Mouse (Mus musculus): ENCODE measurements around the gene Otud6a. TPM values are rescaled to one million over a fixed set of nuclear protein-coding genes. Genes with fewer than 3 reads are reported as not detected.
A peak's percentile ranks its signal among the peaks of the same experiment; 100 is the strongest.
"Not testable (repeated sequence)": the region's sequence is repeated elsewhere in the genome, so short reads cannot be mapped to it uniquely, and the experiment has no call there.

Gene Otud6a
- total RNA-seq (2015) (not detected in 2 replicates), total RNA-seq (2017) (not detected in 2 replicates)

DNA sequence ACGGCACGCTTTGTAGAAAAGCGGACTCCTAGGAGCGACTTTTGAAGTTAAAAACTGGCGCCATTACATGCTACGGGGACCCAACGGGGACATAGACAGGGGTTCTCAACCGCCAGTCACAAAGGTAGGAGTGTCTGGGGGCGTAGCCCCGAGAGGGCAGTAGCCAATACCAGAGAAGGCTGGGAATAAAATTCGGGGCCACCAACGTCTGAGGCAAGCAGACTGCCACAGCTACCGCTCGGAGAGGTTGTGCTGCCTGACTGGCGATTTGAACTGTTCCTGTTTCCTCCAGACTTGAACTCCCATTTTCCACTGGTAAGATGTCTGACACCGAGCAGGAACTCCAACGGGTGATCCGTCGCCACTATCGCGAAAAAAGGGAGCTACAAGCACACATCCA lies at the start of gene Otud6a:
Otud6a (plus strand) TSS at position 321 of the 400 bp plus-strand sequence.
- no peak for ATAC-seq (replicated peaks; ENCODE audit: poor library complexity)

DNA sequence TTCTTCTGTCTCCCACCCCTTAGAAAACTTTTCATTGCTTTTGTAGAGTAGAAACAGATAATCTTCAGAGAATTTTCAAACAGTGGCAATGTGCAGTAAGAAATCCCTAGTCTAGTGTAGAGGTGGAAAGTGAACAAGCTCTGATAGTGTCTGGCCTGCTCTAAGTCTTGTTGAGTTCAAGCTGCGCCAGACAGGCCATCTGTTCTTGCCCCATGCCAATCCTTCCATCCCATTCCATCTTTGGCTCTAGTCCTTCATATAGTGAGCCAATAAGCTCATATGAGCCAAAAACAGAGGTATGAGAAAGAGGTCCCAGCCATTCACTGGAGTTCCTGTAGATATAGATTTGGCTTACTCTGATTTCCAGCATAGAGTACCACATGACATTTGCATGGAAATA lies 38.9 kb upstream of the Otud6a start:
- no peak for ATAC-seq (replicated peaks; ENCODE audit: poor library complexity)

DNA sequence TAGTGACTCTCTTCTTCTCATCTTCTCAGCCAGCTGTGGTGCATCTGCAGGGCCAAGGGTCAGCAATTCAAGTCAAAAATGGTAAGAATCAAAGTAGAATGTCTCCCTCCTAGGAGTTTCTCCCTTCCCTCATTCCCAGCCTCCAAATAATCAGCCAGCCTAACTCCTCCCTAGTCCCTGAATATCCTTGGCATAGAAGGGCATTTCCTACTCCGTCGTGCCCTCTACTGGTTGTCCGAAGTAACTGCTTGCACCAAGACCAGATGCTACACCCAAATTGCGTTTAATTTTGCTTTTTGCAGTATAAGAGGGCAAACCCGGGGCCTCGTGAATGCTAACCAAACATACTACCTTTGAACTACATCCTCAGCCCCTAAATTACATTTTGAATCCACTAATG lies 36.5 kb upstream of the Otud6a start:
- ATAC-seq (replicated peaks; ENCODE audit: poor library complexity), result peak; percentile 84

- ATAC-seq (replicated peaks; ENCODE audit: poor library complexity), result no peak
Measured at GRCm38 (mm10) chrX:100394223-100394861, 34.5 kb upstream of the Otud6a start.

DNA sequence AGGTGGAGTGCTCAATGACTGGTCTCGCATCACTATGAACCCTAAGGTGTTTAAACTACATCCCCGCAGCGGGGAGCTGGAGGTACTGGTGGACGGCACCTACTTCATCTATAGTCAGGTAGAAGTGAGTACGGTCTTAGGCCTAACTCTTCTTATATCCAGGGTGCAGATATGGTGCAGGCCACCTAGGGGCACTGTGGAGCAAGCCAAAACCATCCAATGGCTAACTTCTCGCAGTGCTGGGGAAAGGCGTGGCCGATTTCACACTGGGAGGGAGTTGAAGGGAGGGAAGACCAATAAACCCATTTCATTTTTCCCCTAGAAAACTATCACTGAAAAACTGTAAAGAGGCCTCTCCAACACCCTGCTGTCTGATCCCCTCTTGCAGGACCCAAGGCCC lies 33.8 kb upstream of the Otud6a start:
- ATAC-seq (replicated peaks; ENCODE audit: poor library complexity), result peak; percentile 93

GRCm38 (mm10) chrX:100400900-100401299 lies 27.9 kb upstream of the Otud6a start:
- ATAC-seq (replicated peaks; ENCODE audit: poor library complexity), result no peak

DNA sequence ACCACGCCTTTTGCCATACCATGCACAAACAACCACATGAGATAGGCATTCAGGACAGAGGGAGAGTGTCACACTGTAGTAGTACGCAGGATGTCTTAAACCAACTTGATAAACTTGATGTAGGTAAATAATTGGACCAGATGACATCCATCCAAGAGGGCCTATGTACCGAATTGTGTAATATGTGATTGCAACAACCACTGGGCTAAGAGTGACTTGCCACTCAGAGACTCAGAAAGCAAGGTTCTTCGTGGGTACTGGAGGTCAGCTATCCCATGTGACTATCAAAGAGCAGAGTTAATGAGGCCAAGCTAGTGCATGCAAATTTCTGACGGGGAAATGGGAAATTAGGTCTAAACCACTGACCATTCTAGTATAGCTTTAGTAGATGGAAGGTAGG lies 27.2 kb upstream of the Otud6a start:
- ATAC-seq (replicated peaks; ENCODE audit: poor library complexity), result no peak

- no peak for ATAC-seq (replicated peaks; ENCODE audit: poor library complexity)
Measured at GRCm38 (mm10) chrX:100409245-100409644, 19.6 kb upstream of the Otud6a start.

DNA sequence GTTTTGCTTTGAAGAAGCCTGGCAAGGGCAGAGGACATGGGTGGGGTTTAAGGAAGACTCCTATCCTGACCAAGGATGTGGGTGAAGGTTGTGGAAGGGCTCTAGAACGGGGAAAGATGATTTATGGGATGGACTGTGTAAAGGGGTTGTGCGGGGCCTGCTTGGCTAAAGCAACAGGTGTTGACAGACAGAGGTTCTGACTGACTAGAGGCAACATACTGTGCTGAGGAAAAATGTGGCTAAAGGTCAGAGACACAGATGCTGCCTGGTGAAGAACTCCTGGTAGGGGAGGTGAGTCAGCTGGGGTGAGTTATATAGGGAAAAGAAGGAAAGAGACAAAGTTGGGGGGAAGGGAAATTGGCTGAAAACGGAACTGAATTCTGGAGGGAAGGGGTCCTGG lies 3.5 kb downstream of the Otud6a start:
- no peak for ATAC-seq (replicated peaks; ENCODE audit: poor library complexity)

DNA sequence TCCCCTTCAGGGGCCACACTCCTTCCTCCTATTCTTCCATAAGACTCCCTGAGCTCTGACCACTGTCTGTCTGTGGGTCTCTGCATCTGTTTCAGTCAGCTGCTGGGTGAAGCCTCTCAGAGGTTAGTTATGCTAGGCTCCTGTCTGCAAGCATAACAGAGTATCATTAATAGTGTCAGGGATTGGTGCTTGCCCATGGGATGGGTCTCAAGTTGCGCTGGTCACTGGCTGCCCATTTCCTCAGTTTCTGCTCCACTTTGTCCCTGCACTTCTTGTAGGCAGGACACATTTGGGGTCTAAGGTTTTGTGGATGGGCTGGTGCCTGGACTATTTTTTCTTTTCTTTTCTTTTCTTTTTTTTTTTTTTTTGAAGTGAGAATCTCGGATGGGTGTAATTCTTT lies 13.8 kb downstream of the Otud6a start, which contains the start of gene Awat2:
Awat2 (minus strand) TSS at position 101 of the 400 bp plus-strand sequence.
- ATAC-seq (replicated peaks; ENCODE audit: poor library complexity), result not testable (repeated sequence)

GRCm38 (mm10) chrX:100443532-100443931 lies 14.7 kb downstream of the Otud6a start:
- ATAC-seq (replicated peaks; ENCODE audit: poor library complexity), result no peak

DNA sequence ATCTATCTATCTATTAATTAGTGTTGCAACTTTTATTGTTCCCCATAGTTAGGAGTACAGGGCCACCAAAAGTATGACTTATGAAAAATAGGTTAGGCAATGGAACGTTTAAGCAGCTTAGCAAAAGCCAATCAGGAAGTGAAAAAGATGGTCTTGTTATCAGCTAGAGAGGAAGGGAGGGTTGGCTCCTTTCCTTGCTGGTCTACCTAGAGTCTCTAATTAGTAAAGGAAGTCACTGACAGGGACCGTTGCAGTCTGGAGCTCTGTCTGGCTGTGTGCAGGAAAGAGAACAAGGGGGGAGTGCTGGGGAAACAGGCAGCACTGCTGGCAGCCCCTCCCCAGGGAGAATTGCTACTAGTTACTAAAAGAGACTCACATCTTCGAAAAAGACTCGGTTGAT lies 39.2 kb downstream of the Otud6a start:
- peak; percentile 88 for ATAC-seq (replicated peaks; ENCODE audit: poor library complexity)

DNA sequence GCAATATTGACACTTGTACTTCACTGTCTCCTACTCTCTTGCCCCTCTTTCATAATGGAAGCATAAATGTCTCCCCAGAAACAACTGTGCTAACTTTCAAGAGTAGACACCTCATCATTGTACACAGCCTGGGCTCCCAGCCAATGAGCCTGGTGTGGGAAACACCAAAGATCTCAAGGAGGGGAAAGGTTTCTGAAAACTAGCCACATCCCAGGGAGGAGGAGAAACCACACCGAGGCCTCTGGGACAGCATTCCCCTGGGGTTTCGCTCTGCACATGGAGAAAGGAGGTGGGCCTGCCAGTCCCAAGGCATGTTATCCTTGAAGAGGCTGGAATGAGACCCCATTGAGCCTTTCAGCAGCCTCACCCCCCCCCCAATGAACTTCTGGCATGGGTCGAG lies 41.3 kb downstream of the Otud6a start:
- ATAC-seq (replicated peaks; ENCODE audit: poor library complexity), result no peak

GRCm38 (mm10) chrX:100471491-100471890 lies 42.7 kb downstream of the Otud6a start:
- no peak for ATAC-seq (replicated peaks; ENCODE audit: poor library complexity)

DNA sequence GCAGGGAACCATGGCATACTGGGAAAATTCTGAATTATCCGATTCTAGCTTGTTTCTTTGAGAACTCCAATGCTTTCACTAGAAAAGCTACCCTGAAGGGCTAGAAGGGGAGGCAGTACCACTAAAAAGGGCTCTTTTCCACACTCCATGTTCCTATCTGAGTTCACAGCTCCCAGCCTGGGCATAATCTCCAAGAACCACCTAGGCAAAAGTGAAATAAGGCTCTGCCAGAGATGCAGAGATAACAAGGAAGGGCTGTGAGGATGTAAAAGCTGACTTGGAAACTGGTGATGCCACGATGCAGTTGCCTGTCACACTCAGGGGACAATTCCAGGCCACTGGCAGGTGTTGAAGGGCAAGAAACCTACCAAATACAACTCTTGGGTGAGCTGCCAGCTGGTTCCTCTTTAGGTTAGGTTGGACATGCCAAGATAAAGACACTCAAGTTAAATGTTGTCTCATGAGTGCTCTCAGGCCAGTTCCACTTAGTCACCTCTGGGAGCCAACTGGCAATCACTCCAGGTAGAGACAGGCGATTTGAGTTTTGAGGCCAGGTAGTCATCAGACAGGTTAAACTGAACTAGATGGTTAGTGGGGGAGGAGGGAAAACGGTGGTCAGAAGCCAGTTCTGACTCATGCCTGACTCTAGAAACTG lies 46.9 kb downstream of the Otud6a start:
- peak; percentile 53 for ATAC-seq (replicated peaks; ENCODE audit: poor library complexity)

Other genes with a start within 250 kb of the Otud6a start
- 1.2 and 1.9 TPM in 2 replicates for gene Awat2, start 13.7 kb downstream of the Otud6a start, total RNA-seq (2015)
- gene Awat2, start 13.7 kb downstream of the Otud6a start, total RNA-seq (2017), result 0.71 and 0.84 TPM in 2 replicates
- gene Igbp1, start 65.3 kb downstream of the Otud6a start, total RNA-seq (2015), result 85.4 and 95.5 TPM in 2 replicates
- gene Igbp1, start 65.3 kb downstream of the Otud6a start, total RNA-seq (2017), result 113 and 116 TPM in 2 replicates
- not detected in 2 replicates for gene Dgat2l6, start 95.8 kb downstream of the Otud6a start, total RNA-seq (2015)
- gene Dgat2l6, start 95.8 kb downstream of the Otud6a start, total RNA-seq (2017), result not detected in 2 replicates
- gene Awat1, start 143.2 kb downstream of the Otud6a start, total RNA-seq (2015), result not detected in 2 replicates
- gene Awat1, start 143.2 kb downstream of the Otud6a start, total RNA-seq (2017), result not detected in 2 replicates
- gene P2ry4, start 165.9 kb downstream of the Otud6a start, total RNA-seq (2015), result not detected in 2 replicates
- not detected in 2 replicates for gene P2ry4, start 165.9 kb downstream of the Otud6a start, total RNA-seq (2017)
- gene Arr3, start 176.5 kb downstream of the Otud6a start, total RNA-seq (2015), result not detected in 2 replicates
- gene Arr3, start 176.5 kb downstream of the Otud6a start, total RNA-seq (2017), result not detected in 2 replicates
- gene Kif4, start 196.7 kb downstream of the Otud6a start, total RNA-seq (2015), result 29.9 and 34.5 TPM in 2 replicates
- gene Kif4, start 196.7 kb downstream of the Otud6a start, total RNA-seq (2017), result 39.4 and 39.9 TPM in 2 replicates
- 59.2 and 69.1 TPM in 2 replicates for gene Pdzd11, start 197.6 kb downstream of the Otud6a start, total RNA-seq (2015)
- 27.6 and 34.6 TPM in 2 replicates for gene Pdzd11, start 197.6 kb downstream of the Otud6a start, total RNA-seq (2017)